Mouse (Mus musculus) ZHBTc4 (cell line): ENCODE measurements around the gene Syne1.

Experiments used
- DNase-seq: peaks from one replicate; pipeline ENCODE4 v3.0.0-alpha.2; 2011; ENCODE audit warnings: low read depth, low spot score

Gene Syne1

GRCm38 (mm10) chr10:5205977-5206376 lies 345.3 kb downstream of the Syne1 start:
- no peak for DNase-seq

GRCm38 (mm10) chr10:5205570-5205969 lies 345.7 kb downstream of the Syne1 start:
- DNase-seq: no peak

DNA sequence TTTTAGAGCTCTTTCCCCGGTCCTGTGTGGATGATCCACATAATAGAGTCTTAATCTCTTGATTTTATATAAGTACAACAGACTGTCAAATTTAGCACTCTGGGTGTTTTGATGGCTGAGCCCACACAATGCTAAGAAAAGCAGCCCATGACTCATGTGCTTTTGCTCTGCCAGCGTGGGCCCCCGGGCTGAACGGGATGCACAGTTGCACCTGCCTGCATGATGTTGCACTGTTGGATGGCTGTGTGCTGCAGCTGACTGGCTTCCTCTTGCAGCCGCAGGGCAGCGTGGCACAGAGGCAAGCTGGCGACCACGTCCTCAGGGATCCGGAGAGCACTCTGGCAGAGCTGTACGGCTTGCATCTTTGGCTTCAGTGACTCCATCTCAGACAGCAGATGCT lies 347.4 kb downstream of the Syne1 start:
- no peak for DNase-seq

GRCm38 (mm10) chr10:5197356-5197755 lies 353.9 kb downstream of the Syne1 start:
- DNase-seq: no peak

GRCm38 (mm10) chr10:5196267-5196666 lies 355.0 kb downstream of the Syne1 start:
- no peak for DNase-seq

GRCm38 (mm10) chr10:5195288-5195687 lies 356.0 kb downstream of the Syne1 start:
- DNase-seq: no peak

DNA sequence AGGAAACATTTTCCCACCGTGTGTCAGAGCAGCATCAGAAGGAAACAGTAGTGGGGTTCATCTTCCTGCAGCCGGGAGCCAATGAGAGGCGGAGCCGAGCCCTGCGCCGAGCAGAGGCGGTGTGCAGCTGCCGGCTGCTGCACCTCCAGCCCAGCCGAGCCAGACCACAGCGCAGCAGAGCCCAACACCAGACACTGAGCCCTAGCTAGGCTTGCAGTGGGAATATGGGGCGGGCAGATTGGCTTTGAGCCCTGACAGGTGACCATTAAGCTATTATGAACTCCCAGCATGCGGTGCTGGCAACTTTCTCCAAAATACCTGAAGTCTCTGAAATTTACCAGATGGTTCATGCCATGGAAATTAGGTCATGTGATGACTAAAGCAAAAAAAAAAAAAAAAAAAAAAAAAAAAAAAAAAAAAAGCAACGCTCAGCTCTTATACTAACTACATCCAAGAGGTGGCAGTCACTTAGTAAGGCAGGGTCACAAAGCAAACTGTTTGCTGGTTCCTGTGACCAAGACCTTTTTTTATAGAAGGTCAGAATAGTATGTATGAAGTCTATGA lies 356.5 kb downstream of the Syne1 start:
- DNase-seq: peak; percentile 79

DNA sequence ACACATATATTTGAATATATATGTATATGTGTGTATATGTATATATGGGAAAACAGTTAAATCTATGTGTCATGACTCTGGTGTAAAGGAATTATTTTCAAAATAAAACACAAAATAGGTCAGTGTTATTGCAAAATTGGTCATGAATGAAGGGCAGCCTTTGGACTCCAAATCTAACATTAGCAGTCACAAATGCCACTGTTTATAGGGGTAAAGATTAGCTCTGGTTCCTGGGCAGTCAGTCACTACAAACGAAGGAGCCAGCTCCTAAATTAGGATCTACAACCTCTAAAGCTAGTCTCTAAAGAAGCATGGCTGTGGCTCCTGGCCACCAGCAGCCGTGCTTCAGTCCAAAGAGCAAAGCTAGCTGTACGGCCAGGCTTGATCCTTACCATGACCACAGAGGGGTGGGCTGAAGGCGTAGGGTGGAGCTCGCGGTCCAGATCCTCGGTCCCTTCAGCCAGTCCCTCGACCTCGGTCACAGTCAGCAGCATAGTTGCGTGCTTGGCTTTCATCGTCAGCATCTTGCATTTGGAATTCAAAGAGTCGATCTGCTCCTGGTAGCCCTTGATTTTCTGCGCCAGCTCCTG lies 357.1 kb downstream of the Syne1 start:
- DNase-seq: no peak

DNA sequence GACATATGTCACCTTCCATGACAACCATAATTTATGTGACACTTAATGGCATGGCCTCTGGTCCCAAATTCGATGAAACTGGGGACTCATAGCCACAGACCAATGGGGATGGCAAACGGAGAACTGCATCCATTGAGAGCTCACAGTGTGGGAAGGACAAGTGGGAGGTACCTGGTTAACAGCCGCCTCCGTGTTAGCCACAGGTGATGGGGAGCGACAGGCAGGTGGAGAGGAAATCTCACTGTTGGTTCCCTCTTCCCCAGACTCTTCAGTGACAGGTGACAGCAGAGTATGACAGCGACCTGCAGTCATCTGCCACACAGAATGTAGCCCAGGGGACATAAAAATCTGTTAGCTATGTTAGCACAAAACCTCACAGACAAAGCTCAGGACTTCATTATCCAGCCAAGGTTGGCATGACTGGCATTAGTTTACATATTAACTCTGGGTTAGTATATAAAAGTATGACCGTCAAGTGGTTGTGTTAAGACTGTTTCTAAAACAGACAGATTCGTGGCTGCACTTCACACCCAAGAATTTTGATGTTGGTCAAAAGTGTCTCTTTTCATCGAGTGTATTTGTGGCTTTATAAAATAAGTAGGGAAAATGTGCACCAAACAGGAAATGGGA lies 358.3 kb downstream of the Syne1 start:
- DNase-seq: no peak

DNA sequence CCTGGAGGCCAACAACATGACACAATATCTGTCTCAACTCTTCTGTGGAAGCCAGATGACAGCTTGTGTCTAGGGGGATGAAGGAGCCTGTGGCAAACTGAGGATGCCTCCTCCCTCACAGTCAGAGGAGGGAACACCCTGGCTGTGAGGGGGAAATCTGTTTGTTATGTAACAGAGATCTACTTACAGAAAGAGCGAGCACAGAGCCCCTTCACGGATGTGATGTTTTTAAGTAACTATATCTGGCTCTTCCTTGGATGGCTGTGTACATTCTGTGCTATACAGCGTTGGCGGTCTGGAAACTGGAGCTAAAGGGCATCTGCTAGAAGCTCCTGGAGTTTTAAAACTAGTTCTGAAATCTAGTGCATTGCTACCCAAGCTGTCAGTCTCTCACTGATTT lies 360.5 kb downstream of the Syne1 start:
- no peak for DNase-seq

- peak; percentile 80 for DNase-seq
Observed at GRCm38 (mm10) chr10:5188890-5189289, 362.4 kb downstream of the Syne1 start.

DNA sequence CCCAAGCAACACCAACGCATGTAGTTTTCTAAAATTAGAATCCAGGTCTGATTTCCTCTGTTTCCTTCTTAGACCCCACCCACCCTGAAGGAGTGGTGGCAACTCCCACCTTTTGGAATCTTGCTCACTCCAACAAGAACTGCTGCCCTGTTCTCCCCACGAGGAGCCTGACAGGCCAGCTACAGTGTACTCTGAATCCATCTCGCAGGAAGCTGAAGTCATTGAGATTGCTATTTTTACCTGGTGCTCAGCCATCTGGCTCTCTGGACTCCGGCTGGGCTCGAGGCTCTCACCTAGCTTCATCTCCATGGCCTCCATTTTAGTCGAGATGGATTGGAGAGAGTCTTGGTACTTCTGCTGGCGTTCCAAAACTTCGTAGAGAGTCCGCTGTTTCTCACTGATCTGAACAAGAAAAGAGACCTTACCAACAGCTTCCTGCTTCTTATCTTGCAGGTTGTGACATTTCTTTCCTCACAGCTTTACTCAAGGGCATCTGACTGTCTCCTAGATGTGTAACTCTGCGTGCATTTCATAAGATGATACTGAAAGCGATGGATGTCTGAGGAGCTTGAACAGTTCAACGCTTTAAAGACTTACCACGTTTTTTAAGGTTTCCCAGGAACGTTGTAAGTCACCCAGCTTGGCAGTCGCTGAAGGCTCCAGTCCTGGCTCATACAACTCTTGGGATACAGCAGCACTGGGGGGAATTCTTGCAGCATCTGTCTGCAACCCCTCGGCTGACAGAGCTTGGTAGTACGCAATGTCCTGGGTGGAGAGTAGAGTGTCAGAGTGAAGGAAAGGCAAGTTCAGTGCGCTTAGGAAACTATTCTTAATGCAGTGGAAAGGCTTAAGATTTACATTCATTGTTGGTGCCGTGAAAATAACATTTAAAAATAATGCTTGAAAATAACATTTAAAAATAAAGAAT lies 365.9 kb downstream of the Syne1 start:
- no peak for DNase-seq

GRCm38 (mm10) chr10:5181771-5182176 lies 369.5 kb downstream of the Syne1 start:
- DNase-seq: no peak

DNA sequence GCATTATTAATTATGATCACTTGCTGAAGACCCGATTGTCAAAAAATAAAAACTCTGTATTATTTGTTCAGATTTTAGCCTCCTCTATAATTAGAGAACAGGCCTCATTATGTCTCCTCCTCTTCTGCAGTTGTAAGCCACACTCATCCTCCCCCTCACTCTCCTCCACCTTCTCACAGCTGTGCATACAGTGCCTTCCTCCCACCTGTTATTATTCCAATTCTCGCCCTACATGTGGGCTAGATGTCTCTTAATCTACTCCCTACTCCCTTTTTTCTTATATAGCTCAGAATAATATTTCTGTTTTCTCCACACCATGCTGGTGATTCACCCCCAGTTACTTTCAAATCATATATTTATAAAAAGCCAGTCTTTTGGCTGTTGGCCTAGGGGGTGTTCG lies 371.4 kb downstream of the Syne1 start:
- no peak for DNase-seq

DNA sequence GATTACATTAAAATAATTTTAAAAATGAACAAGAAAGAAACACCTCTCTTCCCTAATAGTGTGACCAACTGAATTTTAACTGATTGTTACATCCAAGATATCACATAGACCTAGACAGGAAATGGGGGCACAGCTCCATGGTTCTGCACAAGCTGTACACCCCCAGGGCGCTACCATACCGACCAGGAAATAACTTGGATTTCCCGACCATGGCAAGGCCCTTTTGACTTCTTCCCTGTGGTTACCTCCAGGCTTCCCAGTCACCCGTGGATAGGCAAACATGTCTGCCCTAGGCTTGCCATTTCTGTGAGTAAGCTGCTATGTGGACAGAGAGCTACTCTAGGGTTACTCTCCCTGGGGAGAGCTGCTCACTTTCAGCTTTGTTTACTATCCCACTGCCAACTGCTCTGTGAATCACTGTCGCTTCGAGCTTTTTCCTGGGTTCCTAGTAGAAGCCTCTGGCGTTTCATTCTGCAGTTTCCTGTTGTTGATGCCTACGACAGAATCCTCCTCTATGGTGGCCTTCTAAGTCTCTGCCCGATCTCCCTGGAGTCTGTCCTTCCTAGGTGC lies 373.8 kb downstream of the Syne1 start:
- no peak for DNase-seq

DNA sequence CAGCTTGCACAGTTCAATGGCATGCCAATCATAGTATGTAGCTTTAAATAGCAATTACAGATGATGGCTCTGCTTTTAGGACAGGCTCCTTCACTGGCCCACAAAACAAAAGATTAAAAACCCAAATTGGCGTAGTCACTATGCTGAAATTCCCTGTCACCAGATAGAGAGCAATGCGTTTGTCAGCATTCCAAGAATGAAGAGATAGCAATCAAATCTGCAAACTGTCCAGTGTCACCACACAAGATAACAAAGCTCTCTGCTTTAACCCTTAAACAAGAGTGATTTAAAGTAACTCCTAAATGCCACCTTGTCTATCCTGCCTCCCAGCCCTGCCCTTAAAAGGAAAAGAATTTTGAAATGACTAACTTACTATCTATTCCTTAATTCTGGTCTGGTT lies 374.9 kb downstream of the Syne1 start:
- DNase-seq: no peak

DNA sequence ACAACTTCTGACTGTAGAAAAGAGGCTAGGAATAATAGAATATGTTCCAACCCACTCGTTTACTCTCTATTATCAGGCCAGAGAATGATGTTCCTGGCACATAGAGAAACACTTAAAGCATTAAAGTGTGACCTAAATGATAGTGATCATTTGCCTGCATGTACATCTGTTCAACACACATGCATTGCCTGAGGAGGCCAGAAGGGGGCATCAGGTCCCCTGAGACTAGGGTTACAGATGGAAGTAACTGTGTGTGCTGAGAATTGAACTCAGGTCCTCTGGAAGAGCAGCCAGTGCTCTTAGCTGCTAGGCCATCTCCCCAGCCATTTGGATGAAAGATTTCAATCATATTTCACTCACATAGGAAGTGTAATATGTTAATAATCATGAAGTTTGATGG lies 380.9 kb downstream of the Syne1 start:
- peak; percentile 40 for DNase-seq

GRCm38 (mm10) chr10:5167481-5167880 lies 383.8 kb downstream of the Syne1 start:
- no peak for DNase-seq

- DNase-seq: no peak
Observed at GRCm38 (mm10) chr10:5165439-5165838, 385.8 kb downstream of the Syne1 start.

- no peak for DNase-seq
Observed at GRCm38 (mm10) chr10:5163770-5164169, 387.5 kb downstream of the Syne1 start.

DNA sequence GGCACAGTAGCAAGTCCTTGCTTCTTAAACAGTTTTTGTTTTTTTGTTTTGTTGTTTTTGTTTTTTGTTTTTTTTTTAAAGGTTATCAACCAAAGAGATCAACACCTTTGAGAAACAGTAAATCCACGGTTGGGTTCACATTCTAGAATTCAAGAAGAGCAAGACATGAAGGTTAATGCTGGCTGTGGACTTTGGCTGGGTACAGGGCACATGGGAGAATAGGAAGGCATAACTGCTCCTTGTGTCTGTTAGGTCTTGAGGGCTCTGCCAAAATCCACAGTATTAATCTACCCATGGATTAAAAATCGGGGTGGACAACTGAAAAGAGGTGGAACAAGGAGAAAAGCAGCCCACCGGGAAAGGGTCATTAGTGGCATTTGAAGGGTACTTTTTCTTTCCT lies 388.0 kb downstream of the Syne1 start:
- DNase-seq: no peak

DNA sequence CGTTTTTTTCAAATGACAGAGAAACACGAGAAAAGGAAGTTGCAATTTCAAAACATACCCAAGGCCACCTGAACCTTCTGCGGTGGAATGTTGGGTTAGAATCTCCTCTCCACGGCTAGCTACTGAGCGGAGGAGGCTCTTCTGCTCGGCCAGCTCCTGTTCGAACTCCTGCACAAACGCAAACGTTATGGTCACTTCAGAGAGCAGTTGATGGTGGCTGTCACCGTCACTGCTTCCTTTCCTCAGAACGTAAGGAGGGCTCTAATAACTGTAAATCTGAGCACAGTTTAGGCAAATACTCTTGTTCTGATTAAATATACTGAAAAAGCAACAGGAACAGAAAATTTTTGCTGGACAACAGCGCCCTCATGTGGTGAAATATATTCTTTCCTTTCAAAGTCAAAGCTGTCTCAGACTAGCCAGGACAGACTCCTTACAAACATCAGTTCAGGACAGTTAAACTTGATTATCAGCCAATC lies 389.8 kb downstream of the Syne1 start:
- DNase-seq: peak; percentile 73
